Mouse (Mus musculus) kidney, postnatal 4 days (tissue): Measurements from ENCODE around the gene Tprg.

Experiments used
- DNase-seq, 2 experiments: peaks; one replicate each; pipeline ENCODE4 v3.0.0; 2021; ENCODE audit warnings: mixed read lengths in 2 of 2

Tprg gene

GRCm38 (mm10) chr16:25425376-25425775 is 138.8 kb downstream of the Tprg start:
- no peak for DNase-seq

- DNase-seq: peak; percentile 36 to 60
Measured at GRCm38 (mm10) chr16:25426261-25426660, 139.6 kb downstream of the Tprg start.

GRCm38 (mm10) chr16:25440039-25440438 is 153.4 kb downstream of the Tprg start:
- no peak for DNase-seq

GRCm38 (mm10) chr16:25445580-25445979 is 159.0 kb downstream of the Tprg start:
- peak in 1 of 2 experiments; percentile 9 for DNase-seq

GRCm38 (mm10) chr16:25451511-25451910 is 164.9 kb downstream of the Tprg start:
- no peak for DNase-seq

- DNase-seq: no peak
Measured at GRCm38 (mm10) chr16:25464732-25465131, 178.1 kb downstream of the Tprg start.

GRCm38 (mm10) chr16:25465435-25466139 is 179.0 kb downstream of the Tprg start:
- peak; percentile 33 to 51 for DNase-seq

GRCm38 (mm10) chr16:25468040-25468439 is 181.4 kb downstream of the Tprg start:
- no peak for DNase-seq

GRCm38 (mm10) chr16:25468662-25469061 is 182.0 kb downstream of the Tprg start:
- DNase-seq: peak in 1 of 2 experiments; percentile 6
